Mouse (Mus musculus) testis, adult 2 months (tissue): ENCODE data around the gene Ptpn14. TPM values are rescaled to one million over a fixed set of nuclear protein-coding genes. Genes with fewer than 3 reads are reported as not detected.

Experiments
- H3K27ac ChIP-seq: fragments of 200-500 bp; 2 replicates; pipeline ENCODE4 v1.5.1; 2012; ENCODE audit warnings: low read depth, low read length; ENCODE audit not compliant: control insufficient read depth, insufficient read depth
- H3K27me3 ChIP-seq: fragments of 200-500 bp; 2 replicates; pipeline ENCODE4 v1.6.1; 2012; ENCODE audit warnings: mild to moderate bottlenecking, low read length, moderate library complexity; ENCODE audit not compliant: control insufficient read depth, insufficient read depth
- H3K36me3 ChIP-seq: fragments of 200-500 bp; 2 replicates; pipeline ENCODE4 v1.6.1; 2012; ENCODE audit warnings: mild to moderate bottlenecking, low read length; ENCODE audit not compliant: control insufficient read depth, insufficient read depth
- H3K4me1 ChIP-seq: fragments of 200-500 bp; 2 replicates; pipeline ENCODE4 v1.6.1; 2012; ENCODE audit warnings: low read length; ENCODE audit not compliant: control insufficient read depth, insufficient read depth
- H3K4me3 ChIP-seq: fragments of 200-500 bp; 2 replicates; pipeline ENCODE4 v1.5.1; 2012; ENCODE audit warnings: low read depth, mild to moderate bottlenecking, low read length, moderate library complexity, mixed read lengths; ENCODE audit not compliant: control insufficient read depth
- CTCF ChIP-seq: fragments of 200-500 bp; IDR thresholded peaks from 2 replicates; pipeline ENCODE4 v1.5.1; 2012; ENCODE audit warnings: low read depth, mild to moderate bottlenecking, inconsistent platforms, low read length, moderate library complexity; ENCODE audit not compliant: control insufficient read depth, insufficient read depth, insufficient replicate concordance
- POLR2A ChIP-seq: fragments of 200-500 bp; IDR thresholded peaks from 2 replicates; pipeline ENCODE4 v1.6.1; 2012; ENCODE audit warnings: low read depth, mild to moderate bottlenecking, inconsistent platforms, low read length, moderate library complexity; ENCODE audit not compliant: control insufficient read depth
- polyA plus RNA-seq: library from polyadenylated mRNA; depleted of rRNA; stranded (reverse); fragments of >200 nt; gene quantifications from 2 replicates; pipeline ENCODE4 v1.2.3, GENCODE M21; 2012

Gene Ptpn14
- polyA plus RNA-seq, 1 experiment = 3.3 TPM

DNA sequence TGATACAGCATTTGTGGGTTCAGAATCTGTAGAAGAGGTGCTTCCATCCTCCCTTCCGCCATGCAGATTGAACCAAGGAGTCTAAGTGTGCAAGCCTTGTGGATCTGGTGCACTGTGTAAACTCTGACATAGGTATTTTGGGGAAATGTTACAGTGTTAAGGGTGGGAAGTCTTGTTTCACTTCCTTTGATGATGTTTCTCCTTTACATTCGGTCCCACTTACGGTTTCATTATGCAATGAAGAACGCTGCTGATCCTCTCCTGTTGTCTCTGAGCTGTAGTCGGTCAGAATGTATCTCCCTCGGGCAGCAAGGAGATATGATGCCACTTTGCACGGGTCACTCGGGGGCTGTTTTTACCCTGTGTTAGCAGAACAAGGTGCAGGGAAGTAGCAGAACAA, 143.6 kb downstream of the Ptpn14 start:
- H3K4me3 ChIP-seq = no peak overlapping the region
- no peaks in the 10 kb centered on the region for H3K36me3 ChIP-seq
- H3K4me1 ChIP-seq = peaks cover 4% of the 10 kb centered on the region
- no peak overlapping the region for H3K27ac ChIP-seq
- H3K27me3 ChIP-seq = no peaks in the 10 kb centered on the region
- no peak for TF ChIP-seq POLR2A
- TF ChIP-seq CTCF = no peak

DNA sequence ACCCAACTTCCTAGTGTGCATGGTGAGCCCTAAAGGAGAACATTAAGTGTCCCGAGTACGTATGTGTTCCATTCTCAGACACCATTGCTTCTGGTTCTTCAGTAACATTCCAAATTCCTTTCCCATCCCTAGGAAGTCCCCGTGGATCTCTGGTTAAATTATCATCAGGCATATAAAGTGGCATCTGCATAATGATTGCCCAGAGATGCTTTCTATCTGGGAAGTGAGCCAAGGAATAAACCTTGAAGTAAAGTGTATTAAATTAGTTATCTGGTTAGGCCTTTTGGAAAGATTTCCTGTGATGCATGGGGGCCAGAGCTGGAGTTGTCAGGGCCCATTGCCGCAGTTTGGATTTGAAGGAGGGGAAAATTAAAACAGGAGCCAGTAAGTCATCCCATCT, 144.0 kb downstream of the Ptpn14 start:
- Histone ChIP-seq H3K27me3 (no peaks in the 10 kb centered on the region), H3K36me3 (no peaks in the 10 kb centered on the region), H3K27ac (no peak overlapping the region), H3K4me1 (peaks cover 4% of the 10 kb centered on the region), H3K4me3 (no peak overlapping the region)
- TF ChIP-seq POLR2A = no peak

DNA sequence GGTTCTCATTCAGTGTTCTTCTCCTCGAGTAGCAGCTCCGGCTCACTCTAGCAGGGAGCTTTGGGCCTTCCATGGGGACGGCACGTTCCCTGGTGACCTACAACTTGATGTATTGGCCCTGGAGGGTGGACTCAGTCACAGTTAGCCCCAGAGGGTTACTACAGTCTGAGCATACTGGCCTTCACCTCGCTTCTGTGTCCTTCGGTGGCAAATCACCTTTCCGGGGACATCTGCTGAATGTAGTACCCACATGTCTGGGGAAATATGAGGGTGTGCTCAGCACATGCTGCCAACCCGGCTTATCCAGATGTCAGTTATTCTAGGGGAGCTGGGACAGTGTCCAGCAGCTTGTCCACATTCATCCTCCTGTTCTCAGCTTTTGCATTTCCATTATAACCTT, 145.5 kb downstream of the Ptpn14 start:
- no peak for TF ChIP-seq POLR2A
- Histone ChIP-seq H3K4me3 (no peak overlapping the region), H3K27me3 (no peaks in the 10 kb centered on the region), H3K4me1 (peaks cover under 1% of the 10 kb centered on the region; the same call in 1 of the 2 replicates), H3K36me3 (no peaks in the 10 kb centered on the region), H3K27ac (no peak overlapping the region)

DNA sequence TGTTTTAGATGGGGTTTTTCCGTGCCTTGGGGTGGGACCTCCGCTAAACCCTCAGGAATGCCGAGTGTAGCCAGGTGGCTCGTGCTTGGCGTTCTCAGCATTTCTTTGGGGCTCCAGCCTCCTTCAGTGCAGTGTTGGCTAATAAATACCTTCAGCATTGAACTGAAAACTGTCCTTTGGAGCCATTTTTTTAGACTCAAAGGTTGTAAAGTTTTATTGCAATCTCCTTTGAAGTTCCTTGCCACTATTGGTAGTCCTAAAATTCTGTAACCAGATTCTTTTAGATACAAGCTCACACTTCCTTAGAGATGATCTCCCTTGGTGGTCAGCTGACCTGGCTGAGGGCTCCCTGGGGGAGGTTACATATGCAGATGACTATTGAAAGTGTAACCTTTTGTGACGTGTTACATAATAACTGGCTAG, 147.4 kb downstream of the Ptpn14 start:
- Histone ChIP-seq H3K4me3 (no peak overlapping the region), H3K27me3 (no peaks in the 10 kb centered on the region), H3K36me3 (no peaks in the 10 kb centered on the region), H3K27ac (no peak overlapping the region), H3K4me1 (no peaks in the 10 kb centered on the region)
- no peak for TF ChIP-seq CTCF
- no peak for TF ChIP-seq POLR2A

DNA sequence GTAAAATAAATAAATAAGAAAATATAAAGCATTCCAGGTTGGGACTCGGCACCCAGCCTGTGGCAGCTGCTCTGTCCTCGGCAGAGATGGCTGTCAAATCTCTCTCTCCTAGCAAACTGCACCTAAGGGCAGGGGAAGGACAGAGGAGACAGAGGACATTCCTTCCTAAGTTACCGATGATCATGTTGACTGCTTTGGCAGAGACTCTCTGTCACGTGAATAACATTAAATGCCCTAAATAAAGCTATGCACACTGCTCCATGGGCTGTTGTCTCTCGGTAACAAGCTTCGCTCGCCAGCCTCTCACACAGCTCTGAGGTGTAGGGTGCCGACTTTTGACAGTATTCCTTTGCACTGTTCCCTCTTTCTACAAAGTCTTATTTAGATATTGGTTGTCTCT, 148.1 kb downstream of the Ptpn14 start:
- Histone ChIP-seq H3K27ac (no peak overlapping the region), H3K36me3 (no peaks in the 10 kb centered on the region), H3K27me3 (no peaks in the 10 kb centered on the region), H3K4me1 (no peaks in the 10 kb centered on the region), H3K4me3 (no peak overlapping the region)
- no peak for TF ChIP-seq POLR2A
- no peak for TF ChIP-seq CTCF

DNA sequence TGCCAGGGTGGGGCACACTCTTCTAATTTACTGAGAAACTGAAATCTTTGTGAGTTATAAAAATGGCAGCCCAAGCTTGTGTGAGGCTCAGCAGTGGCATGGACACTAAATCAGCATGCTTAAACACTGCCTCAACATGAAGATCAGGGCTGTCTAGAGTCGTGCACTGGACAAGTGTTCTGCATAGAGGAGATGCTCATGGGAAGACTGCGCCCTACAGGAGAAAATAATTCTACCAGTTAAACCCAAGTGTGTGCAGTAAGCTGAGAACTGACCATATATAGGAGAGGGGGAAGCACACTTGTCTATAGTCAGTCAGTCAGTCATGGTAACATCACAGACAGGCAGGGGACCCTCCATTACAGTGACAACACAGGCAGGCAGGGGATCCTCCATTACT, 151.1 kb downstream of the Ptpn14 start:
- no peaks in the 10 kb centered on the region; the same call in 1 of the 2 replicates for H3K4me1 ChIP-seq
- no peak overlapping the region for H3K27ac ChIP-seq
- no peaks in the 10 kb centered on the region for H3K27me3 ChIP-seq
- peak overlapping the region; percentile 2; the same call in 1 of the 2 replicates for H3K4me3 ChIP-seq
- TF ChIP-seq CTCF = no peak
- TF ChIP-seq POLR2A = no peak
- H3K36me3 ChIP-seq = no peaks in the 10 kb centered on the region

DNA sequence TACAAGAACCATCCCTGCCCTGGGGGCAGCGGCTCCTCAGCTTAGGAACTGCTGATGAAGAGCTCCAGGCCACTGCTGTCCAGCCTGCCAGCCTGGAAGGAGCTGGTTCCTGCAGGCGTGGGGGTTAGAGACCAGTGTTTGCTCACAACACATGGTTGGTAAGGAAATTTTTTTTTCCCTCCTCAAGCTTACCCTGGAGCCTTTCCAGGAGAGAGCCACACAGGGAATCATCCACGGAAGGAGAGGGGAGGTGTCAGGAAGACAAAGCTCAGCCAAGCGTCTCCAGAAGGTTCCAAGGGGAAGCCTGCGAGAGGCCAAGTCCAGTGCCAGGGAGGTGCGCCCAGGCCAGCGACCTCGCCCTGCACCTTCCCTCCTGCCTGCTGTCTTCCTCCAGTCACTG, 151.9 kb downstream of the Ptpn14 start:
- Histone ChIP-seq H3K27me3 (no peaks in the 10 kb centered on the region), H3K4me3 (peak overlapping the region; percentile 75), H3K27ac (peak overlapping the region; percentile 14), H3K4me1 (no peaks in the 10 kb centered on the region; the same call in 1 of the 2 replicates), H3K36me3 (no peaks in the 10 kb centered on the region)
- no peak for TF ChIP-seq CTCF

DNA sequence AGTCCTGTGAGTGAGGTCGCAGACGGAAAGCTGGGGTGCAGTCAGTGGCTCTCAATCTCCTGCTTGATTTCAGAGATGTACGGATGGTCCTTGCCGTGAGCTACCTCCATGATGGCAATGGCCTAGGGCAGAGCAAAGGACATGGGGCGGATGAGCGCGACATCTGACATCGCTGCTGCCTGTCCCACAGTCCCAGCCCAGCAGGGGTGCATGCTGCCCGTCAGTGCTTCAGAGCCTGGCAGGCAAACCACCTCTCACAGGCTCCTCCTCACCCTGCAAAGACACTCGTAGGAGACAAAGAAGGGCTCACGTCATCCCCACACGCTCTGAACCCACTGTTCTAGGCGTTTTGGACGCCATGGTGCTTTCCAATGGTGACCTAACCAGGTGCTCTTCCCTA, 152.7 kb downstream of the Ptpn14 start:
- Histone ChIP-seq H3K36me3 (no peaks in the 10 kb centered on the region), H3K27me3 (no peaks in the 10 kb centered on the region), H3K4me1 (no peaks in the 10 kb centered on the region; the same call in 1 of the 2 replicates), H3K4me3 (peak overlapping the region; percentile 75), H3K27ac (no peak overlapping the region)
- no peak for TF ChIP-seq POLR2A
- no peak for TF ChIP-seq CTCF
